Mouse (Mus musculus): ENCODE measurements around the gene Nif3l1. TPM values are rescaled to one million over a fixed set of nuclear protein-coding genes. Genes with fewer than 3 reads are reported as not detected.
A peak's percentile ranks its signal among the peaks of the same experiment; 100 is the strongest.

Nif3l1 gene
- polyA plus RNA-seq, 1 experiment from 2014 or later: 46.7 TPM

DNA sequence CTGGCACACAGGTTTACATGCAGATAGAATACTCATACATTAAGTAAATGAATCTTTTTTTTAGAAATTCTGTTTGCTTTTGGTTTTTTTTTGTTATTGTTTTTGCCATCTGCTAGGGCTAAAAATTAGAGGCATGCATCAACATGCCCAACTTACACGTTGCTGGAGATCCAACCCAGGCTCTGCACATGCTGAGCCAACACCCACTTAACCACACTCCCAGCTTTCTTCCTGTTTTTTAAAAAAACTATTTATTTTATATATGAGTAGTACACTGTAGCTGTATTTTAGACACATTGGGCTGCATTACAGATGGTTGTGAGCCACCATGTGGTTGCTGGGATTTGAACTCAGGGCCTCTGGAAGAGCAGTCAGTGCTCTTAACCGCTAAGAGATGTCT lies 28.9 kb upstream of the Nif3l1 start:
- H3K27me3 ChIP-seq: no peaks in the 10 kb centered on the region
- WGBS: 93% methylated on average over 2 of the region's 2 CpGs

DNA sequence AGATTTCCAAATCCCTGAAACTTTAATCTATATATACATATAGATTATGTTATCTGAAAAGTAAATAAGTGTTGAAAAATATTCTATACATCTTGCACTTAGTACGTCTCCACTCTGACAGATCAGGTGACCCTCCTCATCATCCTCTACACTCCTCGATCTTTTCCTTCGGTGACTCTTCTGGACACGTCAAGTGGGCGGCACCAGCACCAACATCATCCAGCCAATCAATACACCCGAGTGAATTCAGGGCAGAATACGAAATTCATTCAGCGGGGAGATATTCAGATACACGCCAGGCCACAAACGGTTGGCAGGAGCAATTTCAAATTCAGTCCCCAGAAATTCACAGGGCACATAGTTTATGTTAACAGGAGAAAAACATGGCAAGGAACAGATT lies 24.9 kb upstream of the Nif3l1 start:
- Histone ChIP-seq H3K36me3 (peaks cover 59% of the 10 kb centered on the region), H3K9ac (no peak overlapping the region), H3K4me2 (no peak overlapping the region), H3K27ac (no peak overlapping the region), H3K27me3 (no peaks in the 10 kb centered on the region), H3K9me3 (replicated peaks) (no peaks in the 10 kb centered on the region), H3K4me3 (replicated peaks) (no peak overlapping the region), H3K4me1 (peaks cover 26% of the 10 kb centered on the region)
- WGBS: 90% methylated on average over 10 of the region's 10 CpGs
- no peak for ATAC-seq (replicated peaks; ENCODE audit: low FRiP score)

More for the DNA sequence above, 28.9 kb upstream of the Nif3l1 start:
- ATAC-seq (replicated peaks; ENCODE audit: low FRiP score): no peak
- Histone ChIP-seq H3K9ac (no peak overlapping the region), H3K4me3 (replicated peaks) (no peak overlapping the region), H3K9me3 (replicated peaks) (no peaks in the 10 kb centered on the region), H3K27ac (no peak overlapping the region), H3K4me2 (no peak overlapping the region), H3K36me3 (peaks cover 88% of the 10 kb centered on the region), H3K4me1 (peaks cover 9% of the 10 kb centered on the region; the same call in 1 of the 2 replicates)

DNA sequence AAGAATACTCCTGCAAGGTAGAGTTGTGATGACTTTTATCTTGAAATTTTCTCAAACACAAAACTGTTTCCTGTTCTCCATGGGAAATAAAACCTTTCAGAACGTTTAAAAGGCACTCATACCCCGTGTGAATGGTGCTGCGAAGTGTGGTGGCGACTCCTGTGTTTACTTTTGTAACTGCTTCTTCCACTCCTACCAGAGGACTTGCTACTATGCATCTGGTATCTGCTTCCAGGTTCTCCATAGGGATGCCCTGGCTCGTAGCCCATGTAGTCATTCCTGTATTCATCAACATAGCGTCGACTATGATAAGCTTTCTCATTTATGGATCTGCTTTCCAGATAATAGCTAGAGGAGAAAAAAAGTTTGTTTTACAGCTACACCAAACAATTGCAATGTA lies 24.0 kb upstream of the Nif3l1 start:
- Histone ChIP-seq H3K36me3 (peaks cover 50% of the 10 kb centered on the region), H3K4me1 (peaks cover 26% of the 10 kb centered on the region), H3K27me3 (no peaks in the 10 kb centered on the region), H3K9ac (no peak overlapping the region), H3K27ac (no peak overlapping the region), H3K4me2 (peak overlapping the region; percentile 27; the same call in 1 of the 2 replicates), H3K4me3 (replicated peaks) (peak overlapping the region; percentile 1; the same call in 1 of the 2 replicates), H3K9me3 (replicated peaks) (no peaks in the 10 kb centered on the region)
- whole genome bisulfite sequencing: 54% methylated on average over 7 of the region's 7 CpGs
- ATAC-seq (replicated peaks; ENCODE audit: low FRiP score): no peak

DNA sequence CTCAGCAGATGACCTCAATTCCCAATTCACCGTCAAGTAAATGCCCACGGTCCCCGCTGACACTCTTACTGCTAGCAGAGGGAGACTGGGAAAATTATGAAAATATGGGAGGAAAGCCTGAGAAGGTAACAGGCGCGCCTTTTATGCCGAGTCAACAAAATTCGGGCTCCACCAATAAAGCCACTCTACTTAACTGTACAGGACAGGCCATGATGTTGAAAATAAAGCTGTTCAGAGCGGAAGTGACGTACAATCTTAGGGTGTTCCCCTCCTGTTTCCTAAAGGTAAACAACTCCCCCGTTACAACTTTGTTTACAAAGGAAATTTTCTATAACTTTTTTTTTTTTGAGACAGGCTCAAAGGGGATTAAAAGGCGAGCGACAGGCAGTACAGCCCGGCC lies 22.1 kb upstream of the Nif3l1 start:
- WGBS: 4% methylated on average over 13 of the region's 13 CpGs

DNA sequence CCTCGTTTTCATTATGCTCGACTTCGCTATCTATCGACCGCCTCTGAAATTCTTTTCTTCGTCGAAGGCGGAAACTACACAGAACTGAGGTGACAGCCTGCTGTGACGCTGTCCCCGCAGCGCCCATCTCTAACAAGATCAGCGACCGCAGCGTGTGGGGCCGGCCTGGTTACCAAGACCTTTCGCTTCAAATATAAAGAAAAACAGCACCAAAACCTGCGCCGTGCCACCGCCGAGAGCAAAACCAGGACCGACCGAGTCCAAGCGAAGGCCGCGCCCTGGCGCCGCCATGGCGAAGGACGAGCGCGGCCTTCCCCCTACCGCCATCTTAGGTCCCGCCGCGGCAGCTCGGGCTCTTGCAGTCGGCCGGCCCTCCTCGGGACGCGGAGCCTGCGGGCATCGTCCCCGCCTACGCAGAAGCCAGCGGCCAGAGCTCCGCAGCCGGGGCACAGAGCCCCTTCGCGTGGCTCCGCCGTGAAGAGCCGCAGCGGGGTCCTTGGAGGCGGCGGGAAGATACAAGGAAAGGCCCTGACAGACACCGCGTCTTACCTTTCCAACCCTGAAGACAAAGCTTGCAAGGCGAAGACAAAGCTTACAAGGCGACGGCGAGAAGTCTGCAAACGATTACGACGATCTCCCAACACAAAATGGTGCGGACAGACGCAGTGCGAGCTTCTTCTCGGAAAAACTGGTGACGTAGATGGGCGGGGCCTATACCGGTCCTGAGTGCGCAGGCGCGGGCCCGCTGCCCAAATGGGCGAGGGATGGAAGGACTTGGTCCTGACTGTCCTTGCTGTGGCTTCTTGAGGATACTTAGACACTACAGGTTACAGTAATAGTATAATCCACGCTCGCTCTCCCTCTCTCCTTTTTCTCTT lies 21.3 kb upstream of the Nif3l1 start, which contains the start of gene Clk1:
Clk1 (minus strand) TSS at position 696 of the 878 bp plus-strand sequence.
- peak; percentile 97 for ATAC-seq (replicated peaks; ENCODE audit: low FRiP score)
- peaks cover 26% of the 10 kb centered on the region for H3K36me3 ChIP-seq
- under 1% methylated on average over 79 of the region's 79 CpGs for WGBS
- peak within 1 kb of the TSS; percentile 99 for H3K9ac ChIP-seq
- H3K9me3 ChIP-seq (replicated peaks): no peaks in the 10 kb centered on the region
- peaks cover 26% of the 10 kb centered on the region for H3K4me1 ChIP-seq
- H3K27ac ChIP-seq: peak within 1 kb of the TSS; percentile 98
- H3K4me2 ChIP-seq: peak within 1 kb of the TSS; percentile 72
- H3K27me3 ChIP-seq: no peaks in the 10 kb centered on the region
- H3K4me3 ChIP-seq (replicated peaks): peak within 1 kb of the TSS; percentile 89

More for the DNA sequence above, 22.1 kb upstream of the Nif3l1 start:
- H3K9ac ChIP-seq: peak overlapping the region; percentile 99
- peaks cover 33% of the 10 kb centered on the region for H3K36me3 ChIP-seq
- H3K4me2 ChIP-seq: peak overlapping the region; percentile 72
- ATAC-seq (replicated peaks; ENCODE audit: low FRiP score): peak; percentile 63
- H3K27me3 ChIP-seq: no peaks in the 10 kb centered on the region
- H3K4me1 ChIP-seq: peaks cover 26% of the 10 kb centered on the region
- H3K27ac ChIP-seq: peak overlapping the region; percentile 98
- no peaks in the 10 kb centered on the region for H3K9me3 ChIP-seq (replicated peaks)
- peak overlapping the region; percentile 89 for H3K4me3 ChIP-seq (replicated peaks)

DNA sequence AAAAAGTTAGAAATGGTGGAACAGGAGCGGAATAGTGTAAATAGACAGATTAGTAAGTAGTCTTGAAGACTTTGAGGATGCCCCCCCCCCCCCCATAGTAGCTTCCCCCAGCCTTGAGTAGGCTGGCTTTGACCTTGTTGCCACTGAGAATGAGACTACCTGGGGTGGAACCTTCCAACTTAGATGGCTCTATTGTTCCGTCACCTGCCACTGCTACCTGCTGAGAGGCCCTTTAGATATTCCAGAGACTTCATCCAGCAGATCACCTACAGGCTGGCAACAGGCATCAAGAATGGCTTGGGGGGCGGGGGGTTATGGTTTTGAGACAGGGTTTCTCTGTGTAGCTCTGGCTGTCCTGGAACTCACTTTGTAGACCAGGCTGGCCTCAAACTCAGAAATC lies 20.4 kb upstream of the Nif3l1 start:
- WGBS: 88% methylated on average over 3 of the region's 3 CpGs
- H3K4me2 ChIP-seq: no peak overlapping the region
- no peak overlapping the region for H3K9ac ChIP-seq
- no peaks in the 10 kb centered on the region for H3K27me3 ChIP-seq
- H3K4me1 ChIP-seq: peaks cover 22% of the 10 kb centered on the region
- peaks cover 17% of the 10 kb centered on the region for H3K36me3 ChIP-seq
- no peak overlapping the region for H3K27ac ChIP-seq
- no peak for ATAC-seq (replicated peaks; ENCODE audit: low FRiP score)
- H3K4me3 ChIP-seq (replicated peaks): 0 out of 2 replicates have a peak overlapping the region, but pooled peaks have one; percentile 89
- H3K9me3 ChIP-seq (replicated peaks): no peaks in the 10 kb centered on the region

DNA sequence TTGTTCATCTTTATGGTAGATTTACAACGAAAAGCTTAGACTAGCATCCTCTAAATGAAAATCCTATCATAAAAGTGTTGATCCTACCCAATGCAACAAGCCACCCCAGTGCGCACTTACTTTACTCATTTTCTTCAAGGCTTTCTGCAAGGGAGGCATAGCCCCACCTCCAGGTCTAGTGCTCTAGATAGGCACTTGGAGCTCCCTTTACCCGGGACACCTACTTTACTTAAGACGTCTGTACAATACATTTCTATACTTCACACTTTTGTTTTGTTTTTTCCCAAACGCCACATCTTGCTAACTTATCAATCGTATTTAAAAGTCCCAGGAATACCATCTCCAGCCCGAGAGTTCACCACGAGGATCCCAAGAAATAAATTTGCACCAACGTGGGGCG lies 260 bp upstream of the Nif3l1 start:
- 9% methylated on average over 10 of the region's 10 CpGs for WGBS
- peak overlapping the region; percentile 75 for H3K4me2 ChIP-seq
- no peaks in the 10 kb centered on the region for H3K9me3 ChIP-seq (replicated peaks)
- H3K9ac ChIP-seq: peak overlapping the region; percentile 72
- H3K36me3 ChIP-seq: peaks cover 49% of the 10 kb centered on the region
- H3K4me1 ChIP-seq: peaks cover 26% of the 10 kb centered on the region
- H3K27ac ChIP-seq: peak overlapping the region; percentile 94
- H3K27me3 ChIP-seq: no peaks in the 10 kb centered on the region
- peak; percentile 19; the same call in 1 of the 2 replicates for ATAC-seq (replicated peaks; ENCODE audit: low FRiP score)
- peak overlapping the region; percentile 62 for H3K4me3 ChIP-seq (replicated peaks)

DNA sequence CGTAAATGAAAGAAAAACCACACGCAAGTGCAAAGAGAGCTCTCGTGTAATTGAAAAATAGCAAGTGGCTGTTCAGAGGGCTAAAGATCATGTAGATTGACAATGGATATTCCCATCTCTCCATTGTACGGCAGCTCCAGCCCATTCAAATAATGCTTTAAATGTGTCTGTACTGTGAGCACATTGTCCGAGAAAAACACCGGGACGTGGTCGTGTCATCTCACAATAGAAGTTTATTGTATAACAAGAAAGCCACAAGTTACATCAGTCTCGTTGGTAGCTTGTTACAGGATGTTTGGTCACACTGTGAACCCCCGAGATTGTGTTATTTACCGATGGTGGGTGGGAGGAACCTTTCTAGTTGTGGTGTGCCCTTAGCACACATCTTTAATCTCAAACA lies 910 bp downstream of the Nif3l1 start:
- 6% methylated on average over 11 of the region's 11 CpGs for WGBS
- Histone ChIP-seq H3K27ac (peak overlapping the region; percentile 94), H3K27me3 (no peaks in the 10 kb centered on the region), H3K4me3 (replicated peaks) (peak overlapping the region; percentile 62), H3K4me1 (peaks cover 26% of the 10 kb centered on the region), H3K4me2 (peak overlapping the region; percentile 75), H3K9me3 (replicated peaks) (no peaks in the 10 kb centered on the region), H3K9ac (peak overlapping the region; percentile 72), H3K36me3 (peaks cover 46% of the 10 kb centered on the region)
- ATAC-seq (replicated peaks; ENCODE audit: low FRiP score): no peak

DNA sequence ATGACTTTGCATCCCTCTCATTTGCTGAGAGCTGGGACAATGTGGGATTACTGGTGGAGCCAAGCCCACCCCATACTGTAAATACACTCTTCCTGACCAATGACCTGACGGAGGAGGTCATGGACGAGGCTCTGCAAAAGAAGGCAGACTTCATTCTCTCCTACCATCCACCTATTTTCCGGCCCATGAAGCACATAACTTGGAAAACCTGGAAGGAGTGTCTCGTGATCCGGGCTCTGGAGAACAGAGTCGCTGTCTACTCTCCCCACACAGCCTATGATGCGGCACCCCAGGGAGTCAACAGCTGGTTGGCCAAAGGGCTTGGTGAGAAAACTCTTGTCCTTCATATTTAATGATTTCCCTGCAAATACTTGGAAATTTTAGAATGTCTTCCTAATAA lies 2.8 kb downstream of the Nif3l1 start:
- no peak overlapping the region for H3K4me3 ChIP-seq (replicated peaks)
- peaks cover 26% of the 10 kb centered on the region for H3K4me1 ChIP-seq
- no peak overlapping the region for H3K9ac ChIP-seq
- no peaks in the 10 kb centered on the region for H3K27me3 ChIP-seq
- no peak overlapping the region for H3K4me2 ChIP-seq
- WGBS: 78% methylated on average over 7 of the region's 7 CpGs
- no peak for ATAC-seq (replicated peaks; ENCODE audit: low FRiP score)
- H3K27ac ChIP-seq: no peak overlapping the region
- peaks cover 46% of the 10 kb centered on the region for H3K36me3 ChIP-seq
- no peaks in the 10 kb centered on the region for H3K9me3 ChIP-seq (replicated peaks)

DNA sequence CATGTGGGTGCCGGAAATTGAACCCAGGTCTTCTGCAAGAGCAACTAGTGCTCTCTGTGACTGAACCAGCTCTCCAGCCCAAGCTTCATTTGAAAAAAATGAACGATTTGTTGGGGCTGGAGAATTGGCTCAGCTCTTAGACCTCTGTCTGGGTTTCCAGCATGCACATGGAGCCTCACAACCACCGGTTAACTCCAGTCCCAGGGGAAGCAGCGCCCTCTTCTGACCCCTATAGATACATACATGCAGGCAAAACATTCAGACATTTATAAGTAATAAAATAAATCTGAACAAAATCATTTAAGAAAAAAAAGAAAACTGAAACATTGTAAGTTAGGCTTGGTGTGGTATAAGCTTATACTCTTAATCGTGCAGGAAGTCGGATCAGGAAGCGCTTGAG lies 3.4 kb downstream of the Nif3l1 start:
- Histone ChIP-seq H3K27ac (no peak overlapping the region), H3K9me3 (replicated peaks) (no peaks in the 10 kb centered on the region), H3K4me2 (no peak overlapping the region), H3K27me3 (no peaks in the 10 kb centered on the region), H3K4me1 (peaks cover 26% of the 10 kb centered on the region), H3K36me3 (peaks cover 52% of the 10 kb centered on the region), H3K9ac (no peak overlapping the region), H3K4me3 (replicated peaks) (no peak overlapping the region)
- 83% methylated on average over 7 of the region's 7 CpGs for WGBS
- no peak for ATAC-seq (replicated peaks; ENCODE audit: low FRiP score)

DNA sequence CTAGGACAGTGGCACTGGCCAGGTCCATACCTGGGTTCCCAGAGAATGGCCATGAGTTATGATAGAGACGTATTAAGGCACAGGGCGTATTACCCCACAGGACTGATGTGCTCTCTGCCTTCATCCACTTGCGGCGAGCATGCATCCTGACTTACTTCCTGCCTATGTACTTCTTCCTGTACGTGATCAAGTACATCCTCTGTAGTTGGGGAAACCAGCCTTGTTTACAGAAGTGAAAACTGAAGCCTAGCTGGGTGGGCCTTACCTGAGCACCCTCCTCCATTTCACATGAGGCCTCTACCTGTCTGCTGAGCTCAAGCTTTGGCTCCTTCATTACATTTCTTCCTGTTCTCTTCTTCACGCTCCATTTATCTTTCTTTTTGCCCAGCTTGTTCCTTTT lies 9.4 kb downstream of the Nif3l1 start:
- ATAC-seq (replicated peaks; ENCODE audit: low FRiP score): no peak
- Histone ChIP-seq H3K36me3 (peaks cover 94% of the 10 kb centered on the region), H3K4me3 (replicated peaks) (no peak overlapping the region), H3K27me3 (no peaks in the 10 kb centered on the region), H3K9me3 (replicated peaks) (no peaks in the 10 kb centered on the region), H3K4me2 (no peak overlapping the region), H3K4me1 (no peaks in the 10 kb centered on the region), H3K9ac (no peak overlapping the region), H3K27ac (no peak overlapping the region)
- 83% methylated on average over 6 of the region's 6 CpGs for WGBS

DNA sequence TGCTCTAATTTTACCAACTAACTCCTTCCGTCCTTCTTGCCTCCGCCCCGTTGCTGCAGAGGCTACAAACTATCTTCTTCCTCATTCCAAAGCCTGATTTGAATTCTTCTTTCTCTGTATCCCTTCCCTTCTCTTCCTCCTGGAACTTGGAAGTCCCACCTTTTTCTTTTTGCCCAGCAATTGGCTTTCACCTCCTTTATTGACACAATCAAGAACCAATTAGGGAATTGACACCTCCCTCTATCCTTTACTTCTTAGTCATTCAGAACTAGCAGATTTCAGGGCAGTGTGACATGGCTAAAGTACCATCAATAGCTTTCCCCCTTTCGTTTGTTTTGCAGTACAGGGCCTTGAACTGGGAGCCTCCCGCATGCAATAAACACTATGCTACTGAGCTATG lies 13.2 kb downstream of the Nif3l1 start:
- Histone ChIP-seq H3K9me3 (replicated peaks) (no peaks in the 10 kb centered on the region), H3K4me2 (no peak overlapping the region), H3K4me3 (replicated peaks) (no peak overlapping the region), H3K9ac (no peak overlapping the region), H3K4me1 (no peaks in the 10 kb centered on the region), H3K27ac (no peak overlapping the region), H3K27me3 (no peaks in the 10 kb centered on the region), H3K36me3 (peaks cover 100% of the 10 kb centered on the region)
- ATAC-seq (replicated peaks; ENCODE audit: low FRiP score): no peak
- 75% methylated on average over 5 of the region's 5 CpGs for WGBS
